Mouse (Mus musculus): ENCODE measurements around the gene Atp1a2. TPM values are rescaled to one million over a fixed set of nuclear protein-coding genes. Genes with fewer than 3 reads are reported as not detected.
A peak's percentile ranks its signal among the peaks of the same experiment; 100 is the strongest.

Gene Atp1a2
- polyA plus RNA-seq, 1 experiment from 2014 or later, result 74.3 TPM

GRCm38 (mm10) chr1:172332925-172333324, 35.1 kb upstream of the Atp1a2 start:
- 90% methylated on average over 2 of the region's 2 CpGs for WGBS
- H3K4me3 ChIP-seq, result no peak overlapping the region
- H3K27me3 ChIP-seq, result no peaks in the 10 kb centered on the region
- H3K9me3 ChIP-seq, result no peaks in the 10 kb centered on the region
- H3K36me3 ChIP-seq, result no peaks in the 10 kb centered on the region
- H3K4me1 ChIP-seq (replicated peaks), result peaks cover 20% of the 10 kb centered on the region
- no peak overlapping the region for H3K9ac ChIP-seq
- no peak for ATAC-seq (ENCODE audit: low FRiP score, low read depth)
- no peak overlapping the region for H3K4me2 ChIP-seq
- H3K27ac ChIP-seq (replicated peaks), result no peak overlapping the region

- H3K4me3 ChIP-seq, result no peak overlapping the region
- 56% methylated on average over 8 of the region's 8 CpGs for WGBS
- peaks cover 19% of the 10 kb centered on the region for H3K4me1 ChIP-seq (replicated peaks)
- H3K27ac ChIP-seq (replicated peaks), result no peak overlapping the region
- no peak overlapping the region for H3K9ac ChIP-seq
- H3K9me3 ChIP-seq, result no peaks in the 10 kb centered on the region
- no peaks in the 10 kb centered on the region for H3K27me3 ChIP-seq
- no peak for ATAC-seq (ENCODE audit: low FRiP score, low read depth)
- H3K36me3 ChIP-seq, result no peaks in the 10 kb centered on the region
- H3K4me2 ChIP-seq, result no peak overlapping the region
These were observed 33.6 kb upstream of the Atp1a2 start for GRCm38 (mm10) chr1:172331422-172331947.

GRCm38 (mm10) chr1:172329616-172330015, 31.8 kb upstream of the Atp1a2 start:
- H3K9ac ChIP-seq, result 0 out of 2 replicates have a peak overlapping the region, but pooled peaks have one; percentile 10
- H3K36me3 ChIP-seq, result no peaks in the 10 kb centered on the region
- peaks cover 30% of the 10 kb centered on the region for H3K4me1 ChIP-seq (replicated peaks)
- WGBS, result 72% methylated on average over 6 of the region's 6 CpGs
- peak overlapping the region; percentile 35; the same call in 1 of the 2 replicates for H3K4me3 ChIP-seq
- 0 out of 2 replicates have a peak, but pooled peaks have one; percentile 12 for ATAC-seq (ENCODE audit: low FRiP score, low read depth)
- no peak overlapping the region; the same call in 1 of the 2 replicates for H3K27ac ChIP-seq (replicated peaks)
- no peaks in the 10 kb centered on the region for H3K27me3 ChIP-seq
- no peaks in the 10 kb centered on the region for H3K9me3 ChIP-seq
- peak overlapping the region; percentile 59 for H3K4me2 ChIP-seq

- peak within 1 kb of the TSS; percentile 57 for H3K27ac ChIP-seq (replicated peaks)
- peak within 1 kb of the TSS; percentile 59 for H3K4me2 ChIP-seq
- H3K9me3 ChIP-seq, result no peaks in the 10 kb centered on the region
- no peaks in the 10 kb centered on the region for H3K36me3 ChIP-seq
- peaks cover 33% of the 10 kb centered on the region for H3K4me1 ChIP-seq (replicated peaks)
- ATAC-seq (ENCODE audit: low FRiP score, low read depth), result peak; percentile 89
- no peaks in the 10 kb centered on the region for H3K27me3 ChIP-seq
- peak within 1 kb of the TSS; percentile 10; the same call in 1 of the 2 replicates for H3K9ac ChIP-seq
- peak within 1 kb of the TSS; percentile 35 for H3K4me3 ChIP-seq
- 15% methylated on average over 9 of the region's 9 CpGs for WGBS
These were observed 31.3 kb upstream of the Atp1a2 start, which contains the start of gene Kcnj9 for GRCm38 (mm10) chr1:172329131-172329530. Kcnj9 (minus strand) TSS chr1:172329318.

- 83% methylated on average over 7 of the region's 7 CpGs for WGBS
These were observed 30.6 kb upstream of the Atp1a2 start for GRCm38 (mm10) chr1:172328461-172328860.

GRCm38 (mm10) chr1:172328041-172328440, 30.2 kb upstream of the Atp1a2 start:
- ATAC-seq (ENCODE audit: low FRiP score, low read depth), result no peak
- Histone ChIP-seq H3K9ac (no peak overlapping the region), H3K4me1 (replicated peaks) (peaks cover 33% of the 10 kb centered on the region)

More at GRCm38 (mm10) chr1:172328461-172328860, 30.6 kb upstream of the Atp1a2 start:
- Histone ChIP-seq H3K27me3 (no peaks in the 10 kb centered on the region), H3K4me3 (peak overlapping the region; percentile 35), H3K4me1 (replicated peaks) (peaks cover 33% of the 10 kb centered on the region), H3K27ac (replicated peaks) (no peak overlapping the region), H3K4me2 (peak overlapping the region; percentile 59), H3K36me3 (no peaks in the 10 kb centered on the region), H3K9me3 (no peaks in the 10 kb centered on the region), H3K9ac (0 out of 2 replicates have a peak overlapping the region, but pooled peaks have one; percentile 10)
- ATAC-seq (ENCODE audit: low FRiP score, low read depth), result no peak

GRCm38 (mm10) chr1:172327206-172328001, 29.5 kb upstream of the Atp1a2 start:
- Histone ChIP-seq H3K9ac (no peak overlapping the region), H3K9me3 (no peaks in the 10 kb centered on the region), H3K4me2 (no peak overlapping the region), H3K4me3 (no peak overlapping the region), H3K4me1 (replicated peaks) (peaks cover 33% of the 10 kb centered on the region), H3K27ac (replicated peaks) (no peak overlapping the region), H3K27me3 (no peaks in the 10 kb centered on the region), H3K36me3 (no peaks in the 10 kb centered on the region)
- ATAC-seq (ENCODE audit: low FRiP score, low read depth), result no peak
- WGBS, result 92% methylated on average over 16 of the region's 16 CpGs

More at GRCm38 (mm10) chr1:172328041-172328440, 30.2 kb upstream of the Atp1a2 start:
- Histone ChIP-seq H3K4me2 (peak overlapping the region; percentile 59), H3K27ac (replicated peaks) (no peak overlapping the region), H3K9me3 (no peaks in the 10 kb centered on the region), H3K36me3 (no peaks in the 10 kb centered on the region), H3K27me3 (no peaks in the 10 kb centered on the region), H3K4me3 (no peak overlapping the region)
- WGBS, result 83% methylated on average over 3 of the region's 3 CpGs

GRCm38 (mm10) chr1:172326684-172327083, 28.8 kb upstream of the Atp1a2 start:
- WGBS, result 63% methylated on average over 11 of the region's 11 CpGs

GRCm38 (mm10) chr1:172325680-172326535, 28.0 kb upstream of the Atp1a2 start:
- no peaks in the 10 kb centered on the region for H3K27me3 ChIP-seq
- H3K36me3 ChIP-seq, result no peaks in the 10 kb centered on the region
- H3K4me3 ChIP-seq, result peak overlapping the region; percentile 50
- peak; percentile 73 for ATAC-seq (ENCODE audit: low FRiP score, low read depth)
- peak overlapping the region; percentile 30; the same call in 1 of the 2 replicates for H3K27ac ChIP-seq (replicated peaks)
- H3K9me3 ChIP-seq, result no peaks in the 10 kb centered on the region
- WGBS, result 21% methylated on average over 87 of the region's 94 CpGs
- H3K4me2 ChIP-seq, result peak overlapping the region; percentile 87
- H3K9ac ChIP-seq, result peak overlapping the region; percentile 45
- peaks cover 33% of the 10 kb centered on the region for H3K4me1 ChIP-seq (replicated peaks)

More at GRCm38 (mm10) chr1:172326684-172327083, 28.8 kb upstream of the Atp1a2 start:
- H3K4me3 ChIP-seq, result peak overlapping the region; percentile 50
- peaks cover 33% of the 10 kb centered on the region for H3K4me1 ChIP-seq (replicated peaks)
- H3K4me2 ChIP-seq, result peak overlapping the region; percentile 87
- ATAC-seq (ENCODE audit: low FRiP score, low read depth), result no peak
- no peaks in the 10 kb centered on the region for H3K9me3 ChIP-seq
- no peaks in the 10 kb centered on the region for H3K36me3 ChIP-seq
- peak overlapping the region; percentile 45; the same call in 1 of the 2 replicates for H3K9ac ChIP-seq
- no peak overlapping the region for H3K27ac ChIP-seq (replicated peaks)
- H3K27me3 ChIP-seq, result no peaks in the 10 kb centered on the region

- no peak overlapping the region for H3K4me3 ChIP-seq
- peak; percentile 17; the same call in 1 of the 2 replicates for ATAC-seq (ENCODE audit: low FRiP score, low read depth)
- H3K36me3 ChIP-seq, result no peaks in the 10 kb centered on the region
- H3K4me2 ChIP-seq, result no peak overlapping the region
- 13% methylated on average over 7 of the region's 7 CpGs for WGBS
- no peaks in the 10 kb centered on the region for H3K9me3 ChIP-seq
- no peak overlapping the region for H3K27ac ChIP-seq (replicated peaks)
- no peaks in the 10 kb centered on the region for H3K27me3 ChIP-seq
- no peak overlapping the region for H3K9ac ChIP-seq
- H3K4me1 ChIP-seq (replicated peaks), result peaks cover 34% of the 10 kb centered on the region
These were observed 26.9 kb upstream of the Atp1a2 start for GRCm38 (mm10) chr1:172324725-172325124.

- no peak for ATAC-seq (ENCODE audit: low FRiP score, low read depth)
- no peaks in the 10 kb centered on the region for H3K9me3 ChIP-seq
- 59% methylated on average over 6 of the region's 6 CpGs for WGBS
- no peak overlapping the region for H3K9ac ChIP-seq
- no peaks in the 10 kb centered on the region for H3K36me3 ChIP-seq
- peaks cover 32% of the 10 kb centered on the region for H3K4me1 ChIP-seq (replicated peaks)
- no peak overlapping the region for H3K27ac ChIP-seq (replicated peaks)
- no peaks in the 10 kb centered on the region for H3K27me3 ChIP-seq
- no peak overlapping the region for H3K4me2 ChIP-seq
- H3K4me3 ChIP-seq, result no peak overlapping the region
These were observed 26.0 kb upstream of the Atp1a2 start for GRCm38 (mm10) chr1:172323801-172324359.
